Mouse (Mus musculus) lung, embryonic 16.5 days (tissue): ENCODE data around the gene Ubtd2. TPM values are rescaled to one million over a fixed set of nuclear protein-coding genes. Genes with fewer than 3 reads are reported as not detected.

Experiments
- ATAC-seq: fragments of 200-750 bp; cut with Nextera tagmentation; 2 replicates; pipeline ENCODE4 v1.8.0; 2017; ENCODE audit warnings: low read depth, mild to moderate bottlenecking, moderate library complexity
- H3K27ac ChIP-seq: fragments of 300-500 bp; sonication (generic); 2 replicates; pipeline ENCODE4 v1.5.1; 2014; ENCODE audit warnings: mild to moderate bottlenecking, control low read depth, low read length
- H3K27me3 ChIP-seq: fragments of 300-500 bp; sonication (generic); 2 replicates; pipeline ENCODE4 v1.6.1; 2014; ENCODE audit warnings: low read depth, low read length, mixed read lengths; ENCODE audit not compliant: control insufficient read depth, insufficient read depth
- H3K36me3 ChIP-seq: fragments of 300-500 bp; sonication (generic); 2 replicates; pipeline ENCODE4 v1.6.1; 2014; ENCODE audit warnings: low read length; ENCODE audit not compliant: control insufficient read depth, insufficient read depth
- H3K4me1 ChIP-seq: fragments of 300-500 bp; sonication (generic); replicated peaks from 2 replicates; pipeline ENCODE4 v1.6.1; 2014; ENCODE audit warnings: low read length, mixed read lengths; ENCODE audit not compliant: control insufficient read depth, insufficient read depth
- H3K4me2 ChIP-seq: fragments of 300-500 bp; sonication (generic); 2 replicates; pipeline ENCODE4 v1.6.1; 2014; ENCODE audit warnings: low read depth, low read length, control low read depth
- H3K4me3 ChIP-seq: fragments of 300-500 bp; sonication (generic); 2 replicates; pipeline ENCODE4 v1.5.1; 2014; ENCODE audit warnings: mild to moderate bottlenecking, low read length, control low read depth
- H3K9ac ChIP-seq: fragments of 300-500 bp; sonication (generic); 2 replicates; pipeline ENCODE4 v1.6.1; 2014; ENCODE audit warnings: low read length, control low read depth
- H3K9me3 ChIP-seq: fragments of 300-500 bp; sonication (generic); 2 replicates; pipeline ENCODE4 v1.6.1; 2016; ENCODE audit warnings: low read length; ENCODE audit not compliant: control insufficient read depth
- WGBS: fragments of 180-500 bp; shearing (Covaris S2); extraction: QIAGEN DNeasy Blood & Tissue Kit; methylation state at CpG from one replicate; pipeline ENCODE4 v1.1.7; 2014; 5-methylcytosine and 5-hydroxymethylcytosine counted together
- polyA plus RNA-seq: library from polyadenylated mRNA; unstranded; fragments of >200 nt; fragmentation: Nextera tagmentation; extraction: Ambion mirVana; gene quantifications from 2 replicates; pipeline ENCODE4 v1.2.1, GENCODE M21; 2015

Ubtd2 gene
- polyA plus RNA-seq, 1 experiment from 2014 or later = 42.0 TPM

DNA sequence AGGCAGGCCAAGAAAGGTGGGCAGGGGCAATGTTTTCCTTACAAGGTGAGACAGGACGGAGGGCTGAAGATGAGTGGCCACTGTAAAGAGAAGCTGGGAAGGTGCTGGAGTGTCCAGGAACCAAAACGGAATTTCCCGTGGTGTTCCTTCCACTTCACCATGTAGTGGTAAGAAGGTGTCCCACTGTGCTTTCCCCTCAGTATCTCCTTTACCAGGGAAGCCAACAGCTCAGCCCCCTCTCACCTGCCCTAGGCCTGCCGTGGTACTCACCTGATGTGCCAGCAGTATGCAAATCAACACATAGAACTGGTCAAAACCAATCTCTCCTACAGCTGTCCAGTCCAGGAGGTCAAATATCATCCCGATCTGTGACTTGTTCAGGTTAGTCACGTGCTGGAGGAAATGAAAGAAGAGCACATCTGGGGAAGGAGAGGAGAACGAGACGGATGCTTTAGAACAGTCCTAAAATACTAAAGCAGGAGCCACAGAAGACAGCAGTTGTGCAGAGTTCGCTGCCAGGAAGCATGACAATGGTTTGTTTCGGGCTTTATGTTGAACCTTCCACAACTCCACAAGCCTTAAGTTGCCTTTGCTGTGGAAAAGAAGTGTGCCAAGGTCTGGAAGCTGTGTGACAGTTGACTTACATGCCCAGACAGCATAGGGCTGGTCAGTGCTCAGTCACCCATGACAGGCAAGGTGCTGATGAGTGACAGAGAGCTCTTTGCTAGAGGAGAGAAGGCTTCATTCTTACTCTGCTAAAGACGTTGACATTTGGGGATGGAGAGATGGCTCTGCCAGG, 69.2 kb downstream of the Ubtd2 start:
- no peak overlapping the region for H3K4me3 ChIP-seq
- H3K27ac ChIP-seq = no peak overlapping the region
- H3K9me3 ChIP-seq = no peaks in the 10 kb centered on the region
- no peak overlapping the region for H3K9ac ChIP-seq
- no peak overlapping the region for H3K4me2 ChIP-seq
- no peak for ATAC-seq
- H3K36me3 ChIP-seq = no peaks in the 10 kb centered on the region; the same call in none of the 2 replicates
- no peaks in the 10 kb centered on the region for H3K4me1 ChIP-seq
- 84% methylated on average over 11 of the region's 11 CpGs for WGBS
- no peaks in the 10 kb centered on the region for H3K27me3 ChIP-seq

DNA sequence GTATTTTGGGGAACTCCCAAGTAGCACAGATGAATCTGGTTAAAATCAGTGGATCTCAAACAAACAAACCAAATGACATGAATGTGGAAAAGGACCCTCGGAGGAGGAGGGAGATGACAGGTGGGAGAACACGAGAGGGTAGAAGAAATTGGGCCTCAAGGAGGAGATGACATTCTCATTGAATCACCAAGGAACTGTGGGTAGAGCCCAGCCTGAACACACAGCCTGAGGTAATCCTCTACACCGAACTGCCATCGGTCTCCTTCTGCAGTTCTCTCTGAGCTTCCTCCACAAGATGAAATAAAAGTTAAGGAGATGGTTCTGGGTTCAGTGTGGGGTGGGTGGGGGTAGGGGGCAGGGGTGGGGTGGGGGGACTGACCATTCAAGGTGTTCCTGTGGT, 71.8 kb downstream of the Ubtd2 start:
- H3K9ac ChIP-seq = no peak overlapping the region
- no peak overlapping the region for H3K4me3 ChIP-seq
- no peak overlapping the region for H3K27ac ChIP-seq
- H3K4me1 ChIP-seq = peaks cover 1% of the 10 kb centered on the region; the same call in 1 of the 2 replicates
- H3K9me3 ChIP-seq = no peaks in the 10 kb centered on the region
- no peak for ATAC-seq
- no peaks in the 10 kb centered on the region; the same call in none of the 2 replicates for H3K36me3 ChIP-seq
- H3K4me2 ChIP-seq = no peak overlapping the region
- 81% methylated on average over 4 of the region's 4 CpGs for whole genome bisulfite sequencing
- no peaks in the 10 kb centered on the region for H3K27me3 ChIP-seq

GRCm38 (mm10) chr11:32530151-32530550, 75.0 kb downstream of the Ubtd2 start:
- H3K4me1 ChIP-seq = peaks cover 18% of the 10 kb centered on the region
- no peaks in the 10 kb centered on the region for H3K27me3 ChIP-seq
- H3K4me3 ChIP-seq = no peak overlapping the region
- ATAC-seq = no peak
- no peaks in the 10 kb centered on the region; the same call in none of the 2 replicates for H3K36me3 ChIP-seq
- no peaks in the 10 kb centered on the region for H3K9me3 ChIP-seq
- H3K27ac ChIP-seq = no peak overlapping the region
- H3K9ac ChIP-seq = no peak overlapping the region
- 77% methylated on average over 1 of the region's 1 CpGs for WGBS
- no peak overlapping the region for H3K4me2 ChIP-seq

GRCm38 (mm10) chr11:32531871-32532764, 76.9 kb downstream of the Ubtd2 start, which contains the start of gene Efcab9:
TSS of gene Efcab9 (minus strand) at chr11:32532081.
- H3K27ac ChIP-seq = 0 out of 2 replicates have a peak within 1 kb of the TSS, but pooled peaks have one; percentile 20
- no peak for ATAC-seq
- H3K4me1 ChIP-seq = peaks cover 18% of the 10 kb centered on the region

DNA sequence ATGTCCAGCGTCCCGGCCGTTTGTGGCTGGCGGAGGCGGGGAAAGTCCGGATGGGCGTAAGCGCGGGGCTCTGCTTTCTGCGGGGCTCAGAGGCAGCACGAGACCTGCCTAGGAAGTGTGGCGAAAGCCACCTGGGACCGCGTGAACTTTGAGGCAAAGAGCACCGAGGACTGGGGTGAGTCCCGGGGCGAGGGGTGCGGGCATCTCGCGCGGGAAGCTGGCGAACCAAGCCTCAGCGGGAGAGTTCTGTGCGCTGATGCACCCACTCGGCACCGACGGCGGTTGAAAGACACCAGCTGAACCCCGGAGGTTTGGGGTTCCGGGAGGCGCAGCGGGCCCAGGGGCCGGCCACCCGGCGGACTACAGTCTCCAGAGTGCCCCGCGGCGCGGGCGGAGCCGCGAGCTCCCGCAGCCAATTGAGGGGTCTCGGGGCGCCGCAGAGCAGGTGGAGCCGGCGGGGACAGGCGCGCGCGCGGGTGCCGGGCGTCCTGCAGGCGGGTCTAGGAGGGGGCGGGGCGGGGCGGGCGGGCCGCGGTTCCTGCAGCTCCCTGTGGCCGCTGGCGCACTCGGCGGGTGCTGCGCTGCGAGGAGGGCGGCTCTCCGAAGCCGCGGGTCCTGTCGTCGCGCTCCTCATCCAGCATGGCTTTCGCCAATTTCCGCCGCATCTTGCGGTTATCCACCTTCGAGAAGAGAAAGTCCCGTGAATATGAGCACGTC, 77.8 kb downstream of the Ubtd2 start, which contains the start of gene Stk10:
Gene Stk10, plus strand, starts transcription at position 541 of the 717 bp plus-strand sequence.
- H3K4me1 ChIP-seq = peaks cover 18% of the 10 kb centered on the region
- H3K4me2 ChIP-seq = peak within 1 kb of the TSS; percentile 99
- WGBS = under 1% methylated on average over 56 of the region's 82 CpGs
- no peaks in the 10 kb centered on the region for H3K27me3 ChIP-seq
- peak; percentile 98 for ATAC-seq
- H3K27ac ChIP-seq = 0 out of 2 replicates have a peak within 1 kb of the TSS, but pooled peaks have one; percentile 20
- no peaks in the 10 kb centered on the region for H3K9me3 ChIP-seq
- peak within 1 kb of the TSS; percentile 77 for H3K4me3 ChIP-seq
- no peaks in the 10 kb centered on the region; the same call in 1 of the 2 replicates for H3K36me3 ChIP-seq
- peak within 1 kb of the TSS; percentile 75 for H3K9ac ChIP-seq

More at GRCm38 (mm10) chr11:32531871-32532764, 76.9 kb downstream of the Ubtd2 start, which contains the start of gene Efcab9:
- peak within 1 kb of the TSS; percentile 99 for H3K4me2 ChIP-seq
- H3K9me3 ChIP-seq = no peaks in the 10 kb centered on the region
- WGBS = 5% methylated on average over 33 of the region's 33 CpGs
- no peaks in the 10 kb centered on the region for H3K27me3 ChIP-seq
- H3K4me3 ChIP-seq = peak within 1 kb of the TSS; percentile 77
- H3K9ac ChIP-seq = peak within 1 kb of the TSS; percentile 75
- H3K36me3 ChIP-seq = no peaks in the 10 kb centered on the region; the same call in 1 of the 2 replicates

DNA sequence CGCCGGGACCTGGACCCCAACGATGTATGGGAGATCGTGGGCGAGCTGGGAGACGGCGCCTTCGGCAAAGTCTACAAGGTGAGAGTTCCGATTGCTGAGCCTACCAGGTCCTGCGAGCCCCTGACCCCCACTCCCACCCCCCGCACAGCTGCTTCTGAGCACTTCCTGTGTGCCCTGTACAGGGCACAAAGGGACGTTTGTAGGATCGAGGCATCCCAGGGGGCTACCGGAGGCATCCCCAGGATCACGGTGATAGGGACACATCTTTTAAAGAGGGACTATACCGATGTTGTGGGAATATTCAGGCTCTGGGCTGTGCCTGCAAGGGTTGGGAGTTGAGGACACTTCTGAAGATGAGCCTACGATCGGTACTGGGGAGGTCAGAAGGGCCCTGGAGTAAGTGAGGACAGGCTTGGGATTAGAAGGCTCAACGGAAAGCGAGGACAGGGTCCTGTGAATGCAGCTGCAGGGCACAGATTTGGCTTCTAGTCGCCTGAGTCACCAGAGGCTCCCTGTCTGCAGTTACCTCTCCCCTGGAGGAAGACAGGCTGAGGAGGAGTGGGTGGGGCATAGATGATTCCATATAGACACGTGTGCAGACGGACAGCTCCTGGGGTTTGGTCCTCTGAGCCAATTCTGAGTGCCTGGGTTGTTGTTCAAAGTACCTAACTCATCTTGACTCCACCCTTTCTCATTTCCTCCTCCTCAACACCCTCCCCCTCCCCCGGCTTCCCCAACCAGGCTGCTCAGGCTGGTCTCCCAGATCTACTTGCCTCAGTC, 78.5 kb downstream of the Ubtd2 start:
- no peak overlapping the region for H3K27ac ChIP-seq
- peak overlapping the region; percentile 99 for H3K4me2 ChIP-seq
- H3K27me3 ChIP-seq = no peaks in the 10 kb centered on the region
- H3K9me3 ChIP-seq = no peaks in the 10 kb centered on the region
- H3K4me3 ChIP-seq = peak overlapping the region; percentile 77
- peak; percentile 31 for ATAC-seq
- peaks cover 19% of the 10 kb centered on the region for H3K4me1 ChIP-seq
- H3K9ac ChIP-seq = peak overlapping the region; percentile 68
- 2% methylated on average over 24 of the region's 24 CpGs for WGBS
- no peaks in the 10 kb centered on the region for H3K36me3 ChIP-seq

- Histone ChIP-seq H3K9me3 (no peaks in the 10 kb centered on the region), H3K9ac (no peak overlapping the region), H3K27ac (no peak overlapping the region), H3K27me3 (no peaks in the 10 kb centered on the region), H3K36me3 (no peaks in the 10 kb centered on the region), H3K4me2 (peak overlapping the region; percentile 99), H3K4me3 (peak overlapping the region; percentile 77; the same call in 1 of the 2 replicates), H3K4me1 (peaks cover 24% of the 10 kb centered on the region)
- ATAC-seq = no peak
- WGBS = 69% methylated on average over 7 of the region's 7 CpGs
These were observed 79.4 kb downstream of the Ubtd2 start for GRCm38 (mm10) chr11:32534453-32535075.

DNA sequence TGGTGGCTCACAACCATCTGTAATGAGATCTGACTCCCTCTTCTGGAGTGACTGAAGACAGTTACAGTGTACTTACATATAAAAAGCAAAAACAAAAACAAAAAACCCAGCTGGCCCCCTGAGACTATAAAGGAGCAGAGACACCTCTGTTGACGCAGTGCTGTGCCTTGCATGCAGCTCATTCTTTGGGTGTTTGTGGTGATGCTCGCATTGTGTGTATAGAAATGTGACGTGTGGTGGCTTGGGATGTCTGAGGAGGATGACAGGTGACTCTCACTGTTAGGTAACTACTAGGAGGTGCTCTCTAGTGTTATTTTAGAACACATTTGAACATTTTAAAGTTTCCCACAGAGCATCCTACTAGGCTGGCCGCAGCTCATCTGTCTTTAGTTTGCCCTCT, 80.5 kb downstream of the Ubtd2 start:
- Histone ChIP-seq H3K27me3 (no peaks in the 10 kb centered on the region), H3K27ac (no peak overlapping the region), H3K9ac (no peak overlapping the region), H3K9me3 (no peaks in the 10 kb centered on the region), H3K4me1 (peaks cover 28% of the 10 kb centered on the region), H3K36me3 (no peaks in the 10 kb centered on the region), H3K4me3 (no peak overlapping the region), H3K4me2 (no peak overlapping the region)
- ATAC-seq = no peak
- WGBS = 91% methylated on average over 4 of the region's 4 CpGs
